Comparison of ENCODE assay signal across 8 mouse cellular contexts in the genomic region with DNA sequence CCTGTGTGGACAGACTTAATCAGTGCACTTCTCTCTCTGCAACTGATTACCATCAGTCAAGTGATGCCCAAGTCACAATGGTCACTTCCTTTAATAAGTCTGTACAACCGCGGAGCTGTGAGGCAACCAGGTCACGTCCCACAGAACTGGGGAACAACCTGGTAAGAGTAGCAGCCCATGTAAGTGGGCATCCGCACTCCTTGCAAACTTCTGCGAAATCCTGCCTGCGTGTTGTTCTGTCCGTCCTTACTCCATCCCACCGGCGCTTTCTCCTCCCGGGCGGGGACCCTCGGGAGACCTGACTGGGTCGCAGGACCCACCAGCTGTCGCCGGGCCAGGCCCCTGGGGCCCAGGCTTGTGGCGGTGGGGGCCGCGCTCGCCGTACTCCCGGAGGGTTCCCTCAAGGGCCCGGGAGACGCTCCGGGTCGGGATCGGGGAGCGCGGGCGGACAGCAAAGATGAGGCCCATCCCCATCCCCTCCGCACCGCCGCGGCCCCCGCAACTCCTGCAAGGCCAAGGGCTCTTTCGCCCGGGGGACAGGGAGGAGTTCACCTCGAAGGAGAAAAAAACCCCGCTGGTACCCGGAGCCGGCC. TPM values are rescaled to one million over a fixed set of nuclear protein-coding genes. Genes with fewer than 3 reads are reported as not detected.
DNase-seq lines count a peak whose midpoint lies in the region; ATAC-seq and TF ChIP-seq lines count a peak whose summit lies in the region.

No protein-coding gene starts in this region.

- peak overlapping the region; percentile 97 for H3K4me2 ChIP-seq in heart, postnatal 0 days (ENCODE audit: low read depth, low read length)
- H3K4me2 ChIP-seq in midbrain, postnatal 0 days (ENCODE audit: low read depth, low read length, poor library complexity, severe bottlenecking) = peak overlapping the region; percentile 82

- no peak for TF ChIP-seq EP300 in heart, postnatal 0 days (IDR thresholded peaks at IDR 0.05; ENCODE audit: low read depth)

- H3K4me3 ChIP-seq in heart, postnatal 0 days (ENCODE audit: low read depth, low read length) = peak overlapping the region; percentile 97
- peak overlapping the region; percentile 64 for H3K4me3 ChIP-seq in liver, adult 2 months (ENCODE audit: insufficient read depth, low read depth, low read length)
- peak overlapping the region; percentile 93 for H3K4me3 ChIP-seq in midbrain, postnatal 0 days (ENCODE audit: low read depth, low read length)

- TF ChIP-seq CTCF in heart, postnatal 0 days (IDR thresholded peaks at IDR 0.05; ENCODE audit: low read depth) = no peak
- TF ChIP-seq CTCF in liver, adult 2 months (IDR thresholded peaks at IDR 0.05; ENCODE audit: low read depth, low read length) = no peak
- TF ChIP-seq CTCF in midbrain, postnatal 0 days (IDR thresholded peaks at IDR 0.05) = no peak

- no peak for TF ChIP-seq POLR2A in liver, adult 2 months (IDR thresholded peaks at IDR 0.05; ENCODE audit: extremely low read depth, insufficient read depth, low read length)

- H3K9ac ChIP-seq in heart, postnatal 0 days (replicated peaks; ENCODE audit: low read depth, low read length) = peak overlapping the region; percentile 90
- peak overlapping the region; percentile 88 for H3K9ac ChIP-seq in liver, adult 2 months (ENCODE audit: low read depth, low read length)
- H3K9ac ChIP-seq in midbrain, postnatal 0 days (replicated peaks; ENCODE audit: low read length, poor library complexity, severe bottlenecking) = peak overlapping the region; percentile 80

- H3K9me3 ChIP-seq in heart, postnatal 0 days (replicated peaks; ENCODE audit: control insufficient read depth, low read length) = no peaks in the 10 kb centered on the region
- H3K9me3 ChIP-seq in midbrain, postnatal 0 days (ENCODE audit: low read length) = no peaks in the 10 kb centered on the region

- H3K27ac ChIP-seq in heart, postnatal 0 days (ENCODE audit: low read depth) = peak overlapping the region; percentile 91
- H3K27ac ChIP-seq in liver, adult 2 months (replicated peaks; ENCODE audit: insufficient read depth, low read depth, low read length) = peak overlapping the region; percentile 24
- H3K27ac ChIP-seq in midbrain, postnatal 0 days (ENCODE audit: low read depth, low read length) = peak overlapping the region; percentile 78

- no peaks in the 10 kb centered on the region for H3K36me3 ChIP-seq in heart, postnatal 0 days (replicated peaks; ENCODE audit: control insufficient read depth, insufficient read depth, low read length)
- H3K36me3 ChIP-seq in liver, adult 2 months (ENCODE audit: control insufficient read depth, insufficient read depth, low read length) = no peaks in the 10 kb centered on the region
- no peaks in the 10 kb centered on the region for H3K36me3 ChIP-seq in midbrain, postnatal 0 days (ENCODE audit: insufficient read depth, low read length)

- no peak for DNase-seq in cerebellum, postnatal 14 days
- DNase-seq in thymus, postnatal 0 days (ENCODE audit: low spot score) = peak; percentile 29
- DNase-seq in thymus, postnatal 14 days = no peak
- peak; percentile 26 for DNase-seq in heart, postnatal 0 days (ENCODE audit: low spot score)
- peak; percentile 61 for DNase-seq in liver, adult 2 months (ENCODE audit: extremely low read depth, low read depth, low spot score)
- DNase-seq in midbrain, postnatal 0 days (ENCODE audit: low spot score) = peak; percentile 14

- peak; percentile 12 for ATAC-seq in cerebellum, adult (ENCODE audit: insufficient number of reproducible peaks, low FRiP score, low TSS enrichment)
- ATAC-seq in heart, postnatal 0 days (ENCODE audit: insufficient read depth, low read depth) = peak; percentile 22
- ATAC-seq in midbrain, postnatal 0 days (ENCODE audit: low FRiP score) = peak; percentile 69
- no peak for ATAC-seq in erythroid progenitor cell, adult 5-6 weeks (replicated peaks; ENCODE audit: low FRiP score, poor library complexity, severe bottlenecking)

- no peaks in the 10 kb centered on the region for H3K27me3 ChIP-seq in heart, postnatal 0 days (ENCODE audit: control insufficient read depth, insufficient read depth, low read length)
- H3K27me3 ChIP-seq in liver, adult 2 months (ENCODE audit: control insufficient read depth, insufficient read depth, low read length) = no peaks in the 10 kb centered on the region
- no peaks in the 10 kb centered on the region for H3K27me3 ChIP-seq in midbrain, postnatal 0 days (ENCODE audit: insufficient read depth, low read length)

- WGBS in heart, postnatal 0 days = 1% methylated on average over 29 of the region's 40 CpGs
- under 1% methylated on average over 40 of the region's 40 CpGs for WGBS in liver, adult 2 months
- WGBS in midbrain, postnatal 0 days = under 1% methylated on average over 35 of the region's 40 CpGs

- peaks cover 5% of the 10 kb centered on the region; the same call in 1 of the 2 replicates for H3K79me2 ChIP-seq in liver, adult 2 months (ENCODE audit: control insufficient read depth, insufficient read depth, low read length)

- peaks cover 24% of the 10 kb centered on the region; the same call in 1 of the 2 replicates for H3K4me1 ChIP-seq in heart, postnatal 0 days (ENCODE audit: control insufficient read depth, insufficient read depth)
- H3K4me1 ChIP-seq in liver, adult 2 months (ENCODE audit: control insufficient read depth, insufficient read depth, low read length) = peaks cover 5% of the 10 kb centered on the region
- H3K4me1 ChIP-seq in midbrain, postnatal 0 days (ENCODE audit: insufficient read depth, low read length) = no peaks in the 10 kb centered on the region

RNA-seq across cellular contexts. Expression of a gene that starts 0.7 kb away (rescaled TPM):
- polyA plus RNA-seq in thymus, postnatal 0 days (2015; fragmentation: Nextera tagmentation; extraction: Ambion mirVana) = 7.3 TPM in 2 replicates
- total RNA-seq in heart, postnatal 0 days (2014; rRNA removed; ENCODE audit: low replicate concordance) = 31.8 and 32.2 TPM in 2 replicates
- polyA plus RNA-seq in heart, postnatal 0 days (2015; fragmentation: Nextera tagmentation; extraction: Ambion mirVana) = 21.8 and 21.9 TPM in 2 replicates
- 8.9 and 9.4 TPM in 2 replicates for total RNA-seq in liver, adult 2 months (2014; rRNA removed)
- polyA plus RNA-seq in liver, adult 2 months (2012; rRNA removed) = 3.0 and 3.7 TPM in 2 replicates
- total RNA-seq in midbrain, postnatal 0 days (2014; rRNA removed) = 54.4 and 65.9 TPM in 2 replicates
- polyA plus RNA-seq in midbrain, postnatal 0 days (2015; fragmentation: Nextera tagmentation; extraction: Ambion mirVana) = 49.7 and 51.7 TPM in 2 replicates
- 11.3 and 13.0 TPM in 2 replicates for total RNA-seq in erythroid progenitor cell, adult 5-6 weeks (2015; ENCODE audit: low replicate concordance)
- total RNA-seq in erythroid progenitor cell, adult 5-6 weeks (2017; ENCODE audit: low replicate concordance) = 2.8 and 2.9 TPM in 2 replicates

Comparison
In these comparisons a context has a peak if more than half of its experiments do, and no peak if none do; other contexts are left out.
1. DNase-seq: peak in thymus, postnatal 0 days (single experiment), heart, postnatal 0 days (single experiment), liver, adult 2 months (single experiment) and midbrain, postnatal 0 days (single experiment); none in cerebellum, postnatal 14 days (0 of 2) and thymus, postnatal 14 days (single experiment).
2. H3K27ac ChIP-seq: peak in every context shown above with its lines; median percentile 91 in heart, postnatal 0 days; 78 in midbrain, postnatal 0 days; 24 in liver, adult 2 months.
3. Peak in every context shown above with its lines, with median percentiles within 50 percentile points of each other: H3K4me3 ChIP-seq and H3K9ac ChIP-seq.